Mouse (Mus musculus) kidney, postnatal 0 days (tissue): ENCODE data around the gene Ttc28. TPM values are rescaled to one million over a fixed set of nuclear protein-coding genes. Genes with fewer than 3 reads are reported as not detected.

ENCODE experiments used
- ATAC-seq: fragments of 200-750 bp; cut with Nextera tagmentation; replicated peaks from 2 replicates; pipeline ENCODE4 v1.8.0; 2017; ENCODE audit warnings: low read depth, moderate number of reproducible peaks, moderate TSS enrichment, moderate library complexity; ENCODE audit not compliant: low FRiP score
- DNase-seq: peaks from one replicate; pipeline ENCODE4 v3.0.0-alpha.2; 2016; ENCODE audit warnings: low spot score
- H3K27ac ChIP-seq: fragments of 300-500 bp; sonication (generic); 2 replicates; pipeline ENCODE4 v1.5.1; 2014; ENCODE audit warnings: mild to moderate bottlenecking
- H3K27me3 ChIP-seq: fragments of 300-500 bp; sonication (generic); 2 replicates; pipeline ENCODE4 v1.6.1; 2014; ENCODE audit warnings: low read length, mixed read lengths; ENCODE audit not compliant: insufficient read depth
- H3K36me3 ChIP-seq: fragments of 300-500 bp; sonication (generic); 2 replicates; pipeline ENCODE4 v1.6.1; 2014; ENCODE audit warnings: low read length, mixed read lengths; ENCODE audit not compliant: insufficient read depth
- H3K4me1 ChIP-seq: fragments of 300-500 bp; sonication (generic); replicated peaks from 2 replicates; pipeline ENCODE4 v1.6.1; 2014; ENCODE audit warnings: antibody characterized with exemption, low read length, mixed read lengths; ENCODE audit not compliant: insufficient read depth
- H3K4me2 ChIP-seq: fragments of 300-500 bp; sonication (generic); 2 replicates; pipeline ENCODE4 v1.6.1; 2014; ENCODE audit warnings: mild to moderate bottlenecking, low read length, moderate library complexity, mixed read lengths
- H3K4me3 ChIP-seq: fragments of 300-500 bp; sonication (generic); replicated peaks from 2 replicates; pipeline ENCODE4 v1.5.1; 2014; ENCODE audit warnings: low read depth, low read length
- H3K9ac ChIP-seq: fragments of 300-500 bp; sonication (generic); 2 replicates; pipeline ENCODE4 v1.6.1; 2014; ENCODE audit warnings: low read depth, low read length
- H3K9me3 ChIP-seq: fragments of 300-500 bp; sonication (generic); replicated peaks from 2 replicates; pipeline ENCODE4 v1.6.1; 2016; ENCODE audit warnings: low read length, inconsistent platforms, mixed read lengths
- CTCF ChIP-seq: IDR thresholded peaks from 2 replicates; pipeline ENCODE4 v1.5.1; 2016; ENCODE audit warnings: antibody characterized with exemption, low read depth, mild to moderate bottlenecking, moderate library complexity
- WGBS: fragments of 180-500 bp; shearing (Covaris S2); extraction: QIAGEN DNeasy Blood & Tissue Kit; methylation state at CpG from one replicate; pipeline ENCODE4 v1.1.7; 2014; 5-methylcytosine and 5-hydroxymethylcytosine counted together
- polyA plus RNA-seq: library from polyadenylated mRNA; unstranded; fragments of >200 nt; fragmentation: Nextera tagmentation; extraction: Ambion mirVana; gene quantifications from 2 replicates; pipeline ENCODE4 v1.2.1, GENCODE M21; 2015

The Ttc28 gene
- polyA plus RNA-seq, 1 experiment from 2014 or later: 8.1 TPM

GRCm38 (mm10) chr5:110928289-110928688, 48.7 kb downstream of the Ttc28 start:
- no peak for DNase-seq
- H3K36me3 ChIP-seq: no peaks in the 10 kb centered on the region
- no peaks in the 10 kb centered on the region for H3K4me1 ChIP-seq
- TF ChIP-seq CTCF: no peak
- H3K4me3 ChIP-seq: no peak overlapping the region
- no peaks in the 10 kb centered on the region for H3K9me3 ChIP-seq
- no peak overlapping the region for H3K4me2 ChIP-seq
- no peak overlapping the region for H3K9ac ChIP-seq
- H3K27me3 ChIP-seq: no peaks in the 10 kb centered on the region
- no peak overlapping the region for H3K27ac ChIP-seq
- ATAC-seq: no peak
- WGBS: 68% methylated on average over 3 of the region's 3 CpGs

DNA sequence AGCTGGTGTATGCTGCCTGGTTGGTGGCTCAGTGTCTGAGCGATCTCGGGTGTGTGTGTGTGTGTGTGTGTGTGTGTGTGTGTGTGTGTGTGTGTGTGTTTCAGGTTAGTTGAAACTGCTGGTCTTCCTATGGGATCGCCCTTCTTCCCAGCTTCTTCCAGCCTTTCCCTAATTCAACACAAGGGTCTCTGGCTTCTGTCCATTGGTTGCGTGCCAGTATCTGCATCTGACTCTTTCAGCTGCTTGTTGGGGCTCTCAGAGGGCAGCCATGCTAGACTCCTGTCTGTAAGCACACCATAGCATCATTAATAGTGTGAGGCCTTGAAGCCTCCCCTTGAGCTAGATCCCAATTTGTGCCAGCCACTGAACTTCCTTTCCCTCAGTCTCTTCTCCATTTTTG, 49.7 kb downstream of the Ttc28 start:
- H3K4me1 ChIP-seq: no peaks in the 10 kb centered on the region
- H3K9ac ChIP-seq: no peak overlapping the region
- no peaks in the 10 kb centered on the region for H3K9me3 ChIP-seq
- no peak overlapping the region for H3K4me3 ChIP-seq
- DNase-seq: no peak
- H3K27me3 ChIP-seq: no peaks in the 10 kb centered on the region
- H3K4me2 ChIP-seq: no peak overlapping the region
- ATAC-seq: no peak
- 81% methylated on average over 4 of the region's 4 CpGs for WGBS
- no peak overlapping the region for H3K27ac ChIP-seq
- H3K36me3 ChIP-seq: no peaks in the 10 kb centered on the region
- TF ChIP-seq CTCF: no peak

GRCm38 (mm10) chr5:110936606-110937005, 57.0 kb downstream of the Ttc28 start:
- WGBS: 44% methylated on average over 5 of the region's 5 CpGs

GRCm38 (mm10) chr5:110944326-110944725, 64.7 kb downstream of the Ttc28 start:
- Histone ChIP-seq H3K36me3 (no peaks in the 10 kb centered on the region), H3K27ac (no peak overlapping the region), H3K4me2 (no peak overlapping the region), H3K9me3 (no peaks in the 10 kb centered on the region), H3K4me1 (no peaks in the 10 kb centered on the region), H3K9ac (no peak overlapping the region), H3K27me3 (no peaks in the 10 kb centered on the region), H3K4me3 (no peak overlapping the region)
- 91% methylated on average over 8 of the region's 8 CpGs for WGBS
- ATAC-seq: no peak
- TF ChIP-seq CTCF: no peak
- no peak for DNase-seq

More at GRCm38 (mm10) chr5:110936606-110937005, 57.0 kb downstream of the Ttc28 start:
- Histone ChIP-seq H3K4me1 (no peaks in the 10 kb centered on the region), H3K27ac (no peak overlapping the region), H3K9ac (no peak overlapping the region), H3K27me3 (no peaks in the 10 kb centered on the region), H3K9me3 (no peaks in the 10 kb centered on the region), H3K4me3 (no peak overlapping the region), H3K36me3 (no peaks in the 10 kb centered on the region), H3K4me2 (no peak overlapping the region)
- ATAC-seq (no peak), DNase-seq (no peak)
- no peak; the same call in 1 of the 2 replicates for TF ChIP-seq CTCF

- no peak overlapping the region for H3K9ac ChIP-seq
- no peak for TF ChIP-seq CTCF
- H3K9me3 ChIP-seq: no peaks in the 10 kb centered on the region
- H3K36me3 ChIP-seq: no peaks in the 10 kb centered on the region
- ATAC-seq (no peak), DNase-seq (no peak)
- H3K27ac ChIP-seq: no peak overlapping the region
- no peak overlapping the region for H3K4me3 ChIP-seq
- no peaks in the 10 kb centered on the region for H3K27me3 ChIP-seq
- WGBS: 64% methylated on average over 12 of the region's 12 CpGs
- H3K4me2 ChIP-seq: no peak overlapping the region
- no peaks in the 10 kb centered on the region for H3K4me1 ChIP-seq
Measured at GRCm38 (mm10) chr5:110948476-110949399, 69.1 kb downstream of the Ttc28 start.

GRCm38 (mm10) chr5:110949791-110950190, 70.2 kb downstream of the Ttc28 start:
- Histone ChIP-seq H3K9ac (no peak overlapping the region), H3K36me3 (no peaks in the 10 kb centered on the region), H3K4me1 (no peaks in the 10 kb centered on the region), H3K27me3 (no peaks in the 10 kb centered on the region), H3K27ac (no peak overlapping the region), H3K4me2 (no peak overlapping the region), H3K9me3 (no peaks in the 10 kb centered on the region), H3K4me3 (no peak overlapping the region)
- ATAC-seq (no peak), DNase-seq (peak; percentile 16)
- TF ChIP-seq CTCF: no peak
- WGBS: 52% methylated on average over 3 of the region's 3 CpGs
